Mouse (Mus musculus): Measurements from ENCODE around the gene Glra1. TPM values are rescaled to one million over a fixed set of nuclear protein-coding genes. Genes with fewer than 3 reads are reported as not detected.

Glra1 gene
- polyA plus RNA-seq, 1 experiment from 2014 or later, result not detected

DNA sequence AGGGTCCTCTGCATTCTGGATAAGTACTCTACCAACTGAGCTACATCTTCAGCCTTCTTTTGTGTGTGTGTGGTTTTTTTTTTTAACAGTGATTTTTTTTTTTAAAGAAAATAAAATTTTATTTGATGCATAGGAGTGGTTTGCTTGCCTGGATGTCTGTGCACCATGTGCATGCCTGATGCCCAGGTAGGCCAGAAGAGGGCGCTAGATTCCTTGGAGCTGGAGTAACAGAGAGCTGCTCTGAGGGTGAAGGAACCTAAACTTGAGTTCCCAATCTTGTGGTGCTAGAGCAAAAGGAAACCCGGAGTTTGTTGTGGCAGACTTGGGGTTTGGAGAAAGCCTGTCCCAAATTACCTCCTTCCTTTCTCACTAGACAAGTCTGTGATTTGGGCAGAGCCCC is 16.8 kb downstream of the Glra1 start:
- Histone ChIP-seq H3K36me3 (ENCODE audit: control insufficient read depth, insufficient read depth, low read length) (no peaks in the 10 kb centered on the region), H3K4me1 (ENCODE audit: control insufficient read depth, insufficient read depth, low read length) (no peaks in the 10 kb centered on the region), H3K27ac (ENCODE audit: low read depth, low read length) (no peak overlapping the region), H3K4me3 (ENCODE audit: low read depth, low read length) (no peak overlapping the region), H3K9ac (ENCODE audit: low read length) (no peak overlapping the region), H3K4me2 (no peak overlapping the region), H3K9me3 (ENCODE audit: control insufficient read depth, low read length) (no peaks in the 10 kb centered on the region), H3K27me3 (ENCODE audit: control insufficient read depth, insufficient read depth, low read length) (no peaks in the 10 kb centered on the region)
- no peak for DNase-seq (ENCODE audit: low spot score, missing footprints)
- 42% methylated on average over 2 of the region's 2 CpGs for WGBS
- no peak for ATAC-seq (ENCODE audit: low FRiP score)

DNA sequence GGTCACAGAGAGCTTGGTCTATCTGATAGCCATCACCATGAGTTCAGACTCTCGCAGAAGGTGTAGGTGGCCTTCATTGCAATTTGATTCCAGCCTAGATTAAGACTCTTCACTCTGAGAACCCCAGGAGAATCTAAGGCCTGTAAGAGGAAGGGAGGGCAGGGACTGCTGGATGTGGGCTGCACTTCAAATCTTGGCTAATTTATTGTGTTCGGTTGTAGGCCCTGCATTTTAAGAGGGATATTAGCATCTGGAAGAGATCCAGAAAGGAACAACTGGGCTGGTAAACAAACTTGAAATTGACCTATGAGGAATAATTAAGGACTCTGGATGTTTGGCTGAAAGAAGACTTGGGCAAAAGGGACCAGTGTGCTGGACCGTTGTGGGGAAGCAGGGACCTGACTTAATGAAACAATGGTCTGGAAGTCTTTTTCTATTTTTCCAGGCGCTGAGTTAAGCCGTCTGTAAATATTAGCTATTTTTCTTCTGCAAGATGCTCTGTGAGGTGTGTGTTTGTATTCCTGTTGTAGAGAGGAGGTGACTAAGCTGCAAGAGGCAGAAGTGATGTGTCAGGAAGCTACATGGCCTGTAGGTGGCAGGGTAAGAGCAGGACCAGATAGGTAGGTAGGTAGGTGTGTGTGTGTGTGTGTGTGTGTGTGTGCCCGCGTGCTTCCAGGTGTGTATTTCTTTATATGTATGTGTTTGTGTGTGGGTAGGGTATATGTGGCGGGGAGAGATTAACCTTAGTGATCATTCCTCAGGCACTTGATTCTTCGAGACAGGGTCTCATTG is 18.4 kb downstream of the Glra1 start:
- H3K4me1 ChIP-seq (ENCODE audit: control insufficient read depth, insufficient read depth, low read length), result no peaks in the 10 kb centered on the region
- H3K4me2 ChIP-seq, result no peak overlapping the region
- no peak overlapping the region for H3K4me3 ChIP-seq (ENCODE audit: low read depth, low read length)
- no peak overlapping the region for H3K9ac ChIP-seq (ENCODE audit: low read length)
- H3K9me3 ChIP-seq (ENCODE audit: control insufficient read depth, low read length), result no peaks in the 10 kb centered on the region
- 85% methylated on average over 9 of the region's 9 CpGs for WGBS
- no peak overlapping the region for H3K27ac ChIP-seq (ENCODE audit: low read depth, low read length)
- H3K27me3 ChIP-seq (ENCODE audit: control insufficient read depth, insufficient read depth, low read length), result no peaks in the 10 kb centered on the region
- ATAC-seq (ENCODE audit: low FRiP score) (no peak), DNase-seq (ENCODE audit: low spot score, missing footprints) (no peak)
- H3K36me3 ChIP-seq (ENCODE audit: control insufficient read depth, insufficient read depth, low read length), result no peaks in the 10 kb centered on the region

DNA sequence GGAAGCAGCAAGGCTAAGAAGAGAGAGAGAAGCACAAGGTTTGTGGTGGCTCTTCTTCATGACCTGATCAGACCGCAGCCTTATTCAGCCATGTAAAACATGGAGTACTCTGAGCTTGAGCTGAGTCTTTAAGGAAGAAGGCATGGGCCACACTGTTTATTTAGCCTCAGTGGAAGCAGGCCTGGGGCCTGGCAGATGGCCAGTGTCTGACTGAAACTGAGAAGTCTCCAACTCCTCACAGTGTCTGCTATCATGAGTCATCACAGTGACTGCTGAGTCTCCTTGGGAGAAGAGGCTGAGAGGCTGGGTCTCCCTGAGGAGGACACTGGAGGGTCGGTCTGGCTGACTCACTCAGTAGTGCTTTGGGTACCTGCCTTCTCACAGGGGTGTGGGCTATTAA is 33.6 kb downstream of the Glra1 start:
- peak; percentile 65 for DNase-seq (ENCODE audit: low spot score, missing footprints)
- Histone ChIP-seq H3K36me3 (ENCODE audit: control insufficient read depth, insufficient read depth, low read length) (no peaks in the 10 kb centered on the region), H3K4me1 (ENCODE audit: control insufficient read depth, insufficient read depth, low read length) (no peaks in the 10 kb centered on the region), H3K9me3 (ENCODE audit: control insufficient read depth, low read length) (no peaks in the 10 kb centered on the region), H3K4me3 (ENCODE audit: low read depth, low read length) (no peak overlapping the region), H3K27me3 (ENCODE audit: control insufficient read depth, insufficient read depth, low read length) (no peaks in the 10 kb centered on the region), H3K27ac (ENCODE audit: low read depth, low read length) (no peak overlapping the region), H3K4me2 (no peak overlapping the region), H3K9ac (ENCODE audit: low read length) (no peak overlapping the region)
- 89% methylated on average over 2 of the region's 2 CpGs for WGBS
- no peak for ATAC-seq (ENCODE audit: low FRiP score)

DNA sequence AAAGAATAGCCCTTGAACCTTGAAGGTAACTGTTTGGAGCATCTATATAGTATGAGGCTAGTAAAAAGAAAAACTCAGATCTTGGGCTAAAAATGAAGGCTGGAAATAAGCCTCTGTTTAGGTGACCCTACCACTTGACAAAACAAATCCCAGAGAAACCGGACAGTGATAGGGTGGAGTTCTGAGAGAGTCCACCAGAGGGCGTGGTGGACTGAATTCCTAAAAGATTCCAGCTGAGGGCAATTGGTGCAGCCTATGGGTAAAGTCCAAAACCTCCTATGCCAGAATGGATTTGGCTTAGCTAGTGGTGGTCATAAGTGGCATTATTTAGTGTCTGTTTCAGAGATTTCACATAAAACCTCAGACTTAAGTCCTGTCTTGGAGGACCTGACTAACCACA is 36.9 kb downstream of the Glra1 start:
- DNase-seq (ENCODE audit: low spot score, missing footprints) (peak; percentile 93), ATAC-seq (ENCODE audit: low FRiP score) (no peak)
- H3K27me3 ChIP-seq (ENCODE audit: control insufficient read depth, insufficient read depth, low read length), result no peaks in the 10 kb centered on the region
- no peak overlapping the region for H3K4me2 ChIP-seq
- WGBS, result 13% methylated on average over 2 of the region's 2 CpGs
- no peak overlapping the region for H3K27ac ChIP-seq (ENCODE audit: low read depth, low read length)
- no peak overlapping the region for H3K4me3 ChIP-seq (ENCODE audit: low read depth, low read length)
- no peaks in the 10 kb centered on the region for H3K9me3 ChIP-seq (ENCODE audit: control insufficient read depth, low read length)
- H3K36me3 ChIP-seq (ENCODE audit: control insufficient read depth, insufficient read depth, low read length), result no peaks in the 10 kb centered on the region
- no peaks in the 10 kb centered on the region for H3K4me1 ChIP-seq (ENCODE audit: control insufficient read depth, insufficient read depth, low read length)
- H3K9ac ChIP-seq (ENCODE audit: low read length), result no peak overlapping the region

DNA sequence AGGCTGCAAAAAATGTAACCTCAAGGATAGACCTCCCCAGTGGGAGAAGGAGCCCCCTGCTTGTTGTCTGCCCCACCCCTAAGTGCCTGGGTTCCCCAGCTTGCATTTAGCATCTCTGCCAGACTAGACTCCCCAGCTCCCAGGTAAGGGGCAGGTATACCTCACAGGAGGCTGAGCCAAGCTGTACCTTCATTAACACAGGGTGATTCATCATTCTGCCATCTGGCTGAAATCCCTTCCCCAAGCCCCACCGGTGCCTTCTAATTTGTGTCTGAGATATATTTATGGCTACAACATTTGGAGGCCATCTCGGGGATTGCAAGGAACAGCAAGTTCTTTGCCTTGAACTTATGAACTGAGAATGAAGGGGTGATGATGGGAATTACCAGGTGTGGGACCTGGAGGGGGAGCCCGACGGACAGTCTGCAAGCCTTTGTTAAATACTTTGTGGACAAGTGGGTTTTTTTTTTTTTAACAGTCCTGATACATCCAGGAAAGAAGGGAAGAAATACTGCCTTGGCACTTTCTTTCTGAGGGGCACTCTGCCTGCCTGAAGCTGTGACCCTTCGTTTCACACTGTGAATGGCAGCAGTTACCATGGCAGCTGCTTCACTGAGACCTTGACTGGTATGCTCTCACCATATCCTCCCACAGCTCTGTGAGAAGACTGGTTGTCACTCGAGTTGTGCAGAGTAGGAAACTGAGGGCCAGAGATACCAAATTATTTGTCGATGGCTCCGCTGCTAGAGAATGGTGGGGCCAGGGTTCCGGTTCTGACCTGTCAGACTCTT is 41.5 kb downstream of the Glra1 start:
- Histone ChIP-seq H3K9me3 (ENCODE audit: control insufficient read depth, low read length) (no peaks in the 10 kb centered on the region), H3K27me3 (ENCODE audit: control insufficient read depth, insufficient read depth, low read length) (no peaks in the 10 kb centered on the region), H3K27ac (ENCODE audit: low read depth, low read length) (no peak overlapping the region), H3K4me1 (ENCODE audit: control insufficient read depth, insufficient read depth, low read length) (no peaks in the 10 kb centered on the region), H3K36me3 (ENCODE audit: control insufficient read depth, insufficient read depth, low read length) (no peaks in the 10 kb centered on the region), H3K4me2 (no peak overlapping the region), H3K4me3 (ENCODE audit: low read depth, low read length) (no peak overlapping the region), H3K9ac (ENCODE audit: low read length) (no peak overlapping the region)
- WGBS, result 67% methylated on average over 9 of the region's 9 CpGs
- peak; percentile 51 for DNase-seq (ENCODE audit: low spot score, missing footprints)
- no peak for ATAC-seq (ENCODE audit: low FRiP score)

DNA sequence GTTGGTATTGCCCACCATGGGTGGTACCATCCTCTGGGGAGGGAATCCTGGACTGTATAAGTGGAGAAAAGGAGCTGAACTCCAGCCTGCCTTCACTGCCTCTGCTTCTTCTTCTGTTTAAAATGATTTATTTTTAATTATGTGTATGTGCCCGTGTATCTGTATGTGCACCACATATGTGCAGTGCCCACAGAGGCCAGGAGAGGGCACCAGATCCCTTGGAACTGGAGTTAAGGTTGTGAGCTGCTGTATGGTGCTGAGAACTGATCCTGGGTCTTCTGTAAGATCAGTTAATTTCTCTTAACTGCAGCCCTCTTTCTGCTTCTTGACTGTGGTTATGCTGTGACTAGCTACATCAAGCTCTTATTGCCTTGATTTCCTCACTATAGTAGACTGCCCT is 62.3 kb downstream of the Glra1 start:
- no peaks in the 10 kb centered on the region for H3K36me3 ChIP-seq (ENCODE audit: control insufficient read depth, insufficient read depth, low read length)
- H3K27me3 ChIP-seq (ENCODE audit: control insufficient read depth, insufficient read depth, low read length), result no peaks in the 10 kb centered on the region
- H3K4me3 ChIP-seq (ENCODE audit: low read depth, low read length), result no peak overlapping the region
- H3K4me1 ChIP-seq (ENCODE audit: control insufficient read depth, insufficient read depth, low read length), result no peaks in the 10 kb centered on the region
- no peak overlapping the region for H3K4me2 ChIP-seq
- no peak overlapping the region for H3K27ac ChIP-seq (ENCODE audit: low read depth, low read length)
- 87% methylated on average over 1 of the region's 1 CpGs for WGBS
- H3K9ac ChIP-seq (ENCODE audit: low read length), result no peak overlapping the region
- ATAC-seq (ENCODE audit: low FRiP score), result no peak
- H3K9me3 ChIP-seq (ENCODE audit: control insufficient read depth, low read length), result no peaks in the 10 kb centered on the region; the same call in 1 of the 2 replicates
- DNase-seq (ENCODE audit: low spot score, missing footprints), result no peak

DNA sequence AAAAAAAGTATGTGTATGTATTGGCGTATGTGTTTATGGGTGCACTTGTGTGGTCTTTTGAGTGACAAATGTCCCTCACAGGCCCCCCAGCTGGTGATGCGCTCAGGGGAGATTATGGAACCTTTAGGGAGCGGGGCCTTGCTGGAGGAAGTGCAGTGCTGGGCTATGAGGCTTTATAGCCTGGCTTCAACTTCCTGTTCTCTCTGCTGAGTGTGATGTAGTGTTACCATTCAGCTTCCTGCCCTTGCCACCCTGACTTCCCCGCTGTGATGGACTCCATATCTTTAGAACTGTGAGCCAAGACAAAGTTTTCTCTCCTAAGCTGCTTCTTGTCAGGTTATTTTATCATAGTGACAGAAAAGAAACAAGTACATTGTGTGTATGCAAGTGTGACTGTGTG is 65.3 kb downstream of the Glra1 start:
- ATAC-seq (ENCODE audit: low FRiP score), result no peak
- Histone ChIP-seq H3K4me1 (ENCODE audit: control insufficient read depth, insufficient read depth, low read length) (no peaks in the 10 kb centered on the region), H3K9ac (ENCODE audit: low read length) (no peak overlapping the region), H3K9me3 (ENCODE audit: control insufficient read depth, low read length) (no peaks in the 10 kb centered on the region; the same call in 1 of the 2 replicates), H3K27me3 (ENCODE audit: control insufficient read depth, insufficient read depth, low read length) (no peaks in the 10 kb centered on the region), H3K27ac (ENCODE audit: low read depth, low read length) (no peak overlapping the region), H3K4me2 (no peak overlapping the region), H3K36me3 (ENCODE audit: control insufficient read depth, insufficient read depth, low read length) (no peaks in the 10 kb centered on the region), H3K4me3 (ENCODE audit: low read depth, low read length) (no peak overlapping the region)
- WGBS, result 64% methylated on average over 4 of the region's 4 CpGs
- peak; percentile 70 for DNase-seq (ENCODE audit: low spot score, missing footprints)

DNA sequence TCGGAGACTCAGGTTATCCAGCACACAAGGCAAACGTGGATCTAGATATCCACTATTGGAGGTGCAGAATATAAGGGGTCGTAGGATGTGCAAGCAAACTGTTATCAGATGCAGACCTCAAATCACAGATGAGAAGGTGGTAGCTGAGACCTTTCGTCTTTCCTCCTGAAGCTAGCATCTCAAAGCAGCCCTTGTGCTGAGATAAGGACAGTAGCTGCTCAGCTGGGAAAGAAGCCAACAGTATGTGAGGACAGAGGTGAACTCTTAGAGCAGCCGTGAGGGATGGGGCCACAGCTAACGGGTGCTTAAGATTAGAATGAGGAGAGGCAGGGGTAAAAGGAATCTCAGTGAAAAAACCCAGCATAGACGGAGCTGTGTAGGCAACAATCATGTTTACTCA is 65.9 kb downstream of the Glra1 start:
- no peaks in the 10 kb centered on the region for H3K4me1 ChIP-seq (ENCODE audit: control insufficient read depth, insufficient read depth, low read length)
- H3K27me3 ChIP-seq (ENCODE audit: control insufficient read depth, insufficient read depth, low read length), result no peaks in the 10 kb centered on the region
- no peak overlapping the region for H3K27ac ChIP-seq (ENCODE audit: low read depth, low read length)
- H3K9ac ChIP-seq (ENCODE audit: low read length), result no peak overlapping the region
- no peak overlapping the region for H3K4me3 ChIP-seq (ENCODE audit: low read depth, low read length)
- DNase-seq (ENCODE audit: low spot score, missing footprints), result no peak
- H3K36me3 ChIP-seq (ENCODE audit: control insufficient read depth, insufficient read depth, low read length), result no peaks in the 10 kb centered on the region
- no peaks in the 10 kb centered on the region; the same call in 1 of the 2 replicates for H3K9me3 ChIP-seq (ENCODE audit: control insufficient read depth, low read length)
- no peak overlapping the region for H3K4me2 ChIP-seq
- 69% methylated on average over 7 of the region's 7 CpGs for WGBS
- ATAC-seq (ENCODE audit: low FRiP score), result no peak

DNA sequence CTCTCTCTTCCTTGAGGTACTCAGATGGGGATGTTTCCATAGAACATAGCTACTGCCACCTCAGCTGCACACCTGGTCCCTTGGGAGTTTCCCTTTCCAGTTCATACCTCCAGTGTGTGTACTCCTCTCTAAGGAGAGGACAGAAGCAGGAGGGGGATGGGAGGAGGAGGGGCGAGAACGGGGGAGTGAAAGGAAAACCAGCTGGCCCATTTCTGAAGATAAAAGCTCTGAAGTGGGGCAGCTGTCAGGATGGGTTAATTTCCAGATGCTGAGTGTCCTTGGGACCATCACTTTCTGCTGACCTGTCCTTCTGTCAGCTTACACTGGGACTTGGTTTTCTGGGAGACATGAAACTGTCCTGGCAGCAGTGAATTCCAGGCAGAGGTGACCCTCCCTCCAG is 73.2 kb downstream of the Glra1 start:
- DNase-seq (ENCODE audit: low spot score, missing footprints) (no peak), ATAC-seq (ENCODE audit: low FRiP score) (no peak)
- no peaks in the 10 kb centered on the region for H3K9me3 ChIP-seq (ENCODE audit: control insufficient read depth, low read length)
- no peaks in the 10 kb centered on the region for H3K27me3 ChIP-seq (ENCODE audit: control insufficient read depth, insufficient read depth, low read length)
- H3K4me3 ChIP-seq (ENCODE audit: low read depth, low read length), result no peak overlapping the region
- H3K4me2 ChIP-seq, result no peak overlapping the region
- no peak overlapping the region for H3K27ac ChIP-seq (ENCODE audit: low read depth, low read length)
- no peaks in the 10 kb centered on the region for H3K4me1 ChIP-seq (ENCODE audit: control insufficient read depth, insufficient read depth, low read length)
- WGBS, result 68% methylated on average over 2 of the region's 2 CpGs
- H3K36me3 ChIP-seq (ENCODE audit: control insufficient read depth, insufficient read depth, low read length), result no peaks in the 10 kb centered on the region
- no peak overlapping the region for H3K9ac ChIP-seq (ENCODE audit: low read length)
